In the genomic region with DNA sequence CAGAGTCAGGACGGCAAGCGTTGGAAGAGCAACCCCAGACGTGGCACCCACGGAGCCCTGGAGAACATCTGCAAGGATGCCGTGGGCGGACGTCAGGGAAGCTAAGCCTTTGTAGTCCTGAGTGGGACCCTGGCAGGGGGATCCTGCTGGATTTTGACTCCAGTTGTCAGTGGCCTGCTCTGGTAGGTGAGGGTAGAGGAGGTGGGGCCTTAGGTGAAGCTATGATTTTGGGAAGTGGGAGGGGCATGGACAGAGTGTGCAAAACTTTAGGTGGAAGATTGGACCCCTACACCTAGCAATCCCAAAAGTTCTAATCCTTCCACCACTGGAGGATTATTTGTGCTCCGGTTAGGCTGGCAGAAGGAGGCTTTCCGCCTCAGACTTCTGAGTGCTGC, we compare ENCODE assay signal across 9 mouse cellular contexts. TPM values are rescaled to one million over a fixed set of nuclear protein-coding genes. Genes with fewer than 3 reads are reported as not detected.
DNase-seq lines count a peak whose midpoint lies in the region; ATAC-seq and TF ChIP-seq lines count a peak whose summit lies in the region.
"Had no signal": no experiment of that assay in that cellular context is flagged by ENCODE, and none has a peak within 500 bp of the region (broad histone marks: within the 10 kb centered on the region; RNA-seq: fewer than 3 reads in every experiment).

No protein-coding gene starts in this region.

- H3K27ac ChIP-seq in heart, embryonic 11.5 days (ENCODE audit: low read depth, low read length) = no peak overlapping the region
- H3K27ac ChIP-seq in ES-Bruce4 (ENCODE audit: insufficient read depth, low read length) = no peak overlapping the region
- H3K27ac ChIP-seq in hindbrain, embryonic 10.5 days = peak overlapping the region; percentile 80
- peak overlapping the region; percentile 44 for H3K27ac ChIP-seq in liver, embryonic 16.5 days (ENCODE audit: low read length)

- H3K4me2 ChIP-seq in heart, embryonic 11.5 days = peak overlapping the region; percentile 90
- peak overlapping the region; percentile 66 for H3K4me2 ChIP-seq in liver, embryonic 16.5 days (ENCODE audit: low read depth, low read length)

- peak overlapping the region; percentile 66 for H3K9ac ChIP-seq in heart, embryonic 11.5 days (ENCODE audit: low read depth, low read length)
- H3K9ac ChIP-seq in ES-Bruce4 (ENCODE audit: low read depth, poor library complexity, severe bottlenecking) = peak overlapping the region; percentile 65
- no peak overlapping the region for H3K9ac ChIP-seq in liver, embryonic 16.5 days (ENCODE audit: low read depth, low read length)

- WGBS in heart, embryonic 11.5 days (ENCODE audit: insufficient replicate concordance) = 15% methylated on average over 9 of the region's 9 CpGs
- 15% methylated on average over 9 of the region's 9 CpGs for WGBS in hindbrain, embryonic 10.5 days
- WGBS in liver, embryonic 16.5 days (ENCODE audit: insufficient replicate concordance) = 47% methylated on average over 9 of the region's 9 CpGs

- DNase-seq in heart, adult 18-20 months = no peak
- DNase-seq in hindbrain, embryonic 10.5 days (ENCODE audit: low spot score) = no peak
- DNase-seq in T-cell, adult 2 months (ENCODE audit: low spot score) = no peak
- no peak for DNase-seq in left cerebral cortex, adult 18-20 months (ENCODE audit: low spot score in 2 of 2)

- TF ChIP-seq POLR2A in ES-Bruce4 (IDR thresholded peaks at IDR 0.05; ENCODE audit: insufficient read depth, low read length) = no peak

- TF ChIP-seq CTCF in ES-Bruce4 (IDR thresholded peaks at IDR 0.05; ENCODE audit: low read depth, low read length) = no peak

- H3K9me3 ChIP-seq in heart, embryonic 11.5 days (replicated peaks; ENCODE audit: control insufficient read depth, low read length) = no peaks in the 10 kb centered on the region
- H3K9me3 ChIP-seq in ES-Bruce4 (replicated peaks; ENCODE audit: control insufficient read depth, insufficient read depth, low read length, poor library complexity, severe bottlenecking) = no peaks in the 10 kb centered on the region
- no peaks in the 10 kb centered on the region for H3K9me3 ChIP-seq in hindbrain, embryonic 10.5 days
- no peaks in the 10 kb centered on the region for H3K9me3 ChIP-seq in liver, embryonic 16.5 days (replicated peaks; ENCODE audit: control insufficient read depth, low read length)

- no peak for TF ChIP-seq EP300 in ES-Bruce4 (IDR thresholded peaks at IDR 0.05; ENCODE audit: insufficient read depth, low read depth, low read length)

- no peak for ATAC-seq in heart, embryonic 11.5 days (replicated peaks; ENCODE audit: insufficient number of reproducible peaks, low FRiP score, low TSS enrichment)
- ATAC-seq in liver, embryonic 16.5 days (ENCODE audit: low read depth) = peak; percentile 2; the same call in 1 of the 2 replicates
- ATAC-seq in inflammation-experienced regulatory T-cells, adult 6 months = no peak

- H3K4me3 ChIP-seq in heart, embryonic 11.5 days (ENCODE audit: low read depth, low read length) = peak overlapping the region; percentile 52
- peak overlapping the region; percentile 64 for H3K4me3 ChIP-seq in ES-Bruce4 (ENCODE audit: low read depth, low read length)
- peak overlapping the region; percentile 65 for H3K4me3 ChIP-seq in hindbrain, embryonic 10.5 days
- H3K4me3 ChIP-seq in liver, embryonic 16.5 days (ENCODE audit: low read depth, low read length) = peak overlapping the region; percentile 58

- H3K4me1 ChIP-seq in heart, embryonic 11.5 days (ENCODE audit: control insufficient read depth, insufficient read depth, low read length) = peaks cover 37% of the 10 kb centered on the region
- H3K4me1 ChIP-seq in ES-Bruce4 (ENCODE audit: control insufficient read depth, insufficient read depth, low read length) = no peaks in the 10 kb centered on the region
- peaks cover 42% of the 10 kb centered on the region for H3K4me1 ChIP-seq in hindbrain, embryonic 10.5 days (replicated peaks)
- no peaks in the 10 kb centered on the region; the same call in 1 of the 2 replicates for H3K4me1 ChIP-seq in liver, embryonic 16.5 days (ENCODE audit: control insufficient read depth, low read depth, low read length)

- no peaks in the 10 kb centered on the region for H3K36me3 ChIP-seq in heart, embryonic 11.5 days (ENCODE audit: control insufficient read depth, insufficient read depth, low read length)
- no peaks in the 10 kb centered on the region for H3K36me3 ChIP-seq in ES-Bruce4 (ENCODE audit: control insufficient read depth, insufficient read depth, low read length, poor library complexity, severe bottlenecking)
- no peaks in the 10 kb centered on the region for H3K36me3 ChIP-seq in hindbrain, embryonic 10.5 days
- H3K36me3 ChIP-seq in liver, embryonic 16.5 days (ENCODE audit: control insufficient read depth, insufficient read depth) = no peaks in the 10 kb centered on the region

- 0 out of 2 replicates have a peak, but pooled peaks cover 2% of the 10 kb centered on the region for H3K27me3 ChIP-seq in heart, embryonic 11.5 days (ENCODE audit: control insufficient read depth, insufficient read depth, low read length)
- H3K27me3 ChIP-seq in ES-Bruce4 (ENCODE audit: control insufficient read depth, insufficient read depth, low read length, poor library complexity, severe bottlenecking) = no peaks in the 10 kb centered on the region
- peaks cover 37% of the 10 kb centered on the region for H3K27me3 ChIP-seq in hindbrain, embryonic 10.5 days (ENCODE audit: insufficient read depth, poor library complexity, severe bottlenecking)
- H3K27me3 ChIP-seq in liver, embryonic 16.5 days (ENCODE audit: control insufficient read depth, insufficient read depth, low read depth, low read length) = no peaks in the 10 kb centered on the region

RNA-seq across cellular contexts. Expression of a gene that starts 0.7 kb away (rescaled TPM):
- polyA plus RNA-seq in heart, embryonic 11.5 days (2014; fragmentation: Nextera tagmentation; extraction: Ambion mirVana) = 1.7 and 2.3 TPM in 2 replicates
- total RNA-seq in heart, adult 18-20 months (2021) = under 1 TPM; 0.20 to 0.26 TPM
- 19.3 and 20.6 TPM in 2 replicates for polyA plus RNA-seq in ES-Bruce4 (2011; ENCODE audit: insufficient read depth, insufficient read length, low read depth, missing spikeins)
- 1.8 and 3.1 TPM in 2 replicates for polyA plus RNA-seq in hindbrain, embryonic 10.5 days (2016; fragmentation: Nextera tagmentation; extraction: Ambion mirVana)
- 7.3 and 8.4 TPM in 2 replicates for polyA plus RNA-seq in liver, embryonic 16.5 days (2015; fragmentation: Nextera tagmentation; extraction: Ambion mirVana)
- under 1 TPM in 1 of 2 experiments, not detected in 1; 0.23 TPM for total RNA-seq in left cerebral cortex, adult 18-20 months (2021)
- polyA plus RNA-seq in inflammation-experienced regulatory T-cells, adult 6 months (2017; shearing (Covaris generic)) = under 1 TPM; 0.19 to 0.69 (median 0.67) TPM

RNA-seq across cellular contexts. Expression of a gene that starts 23.0 kb away (rescaled TPM):
- polyA plus RNA-seq in heart, embryonic 11.5 days (2014; fragmentation: Nextera tagmentation; extraction: Ambion mirVana) = 159 and 177 TPM in 2 replicates
- 10 to 100 TPM; 50.2 to 51.8 TPM for total RNA-seq in heart, adult 18-20 months (2021)
- 42.6 and 52.2 TPM in 2 replicates for polyA plus RNA-seq in ES-Bruce4 (2011; ENCODE audit: insufficient read depth, insufficient read length, low read depth, missing spikeins)
- 86.0 and 103 TPM in 2 replicates for polyA plus RNA-seq in hindbrain, embryonic 10.5 days (2016; fragmentation: Nextera tagmentation; extraction: Ambion mirVana)
- polyA plus RNA-seq in liver, embryonic 16.5 days (2015; fragmentation: Nextera tagmentation; extraction: Ambion mirVana) = 35.2 and 43.2 TPM in 2 replicates
- total RNA-seq in left cerebral cortex, adult 18-20 months (2021) = 10 to 100 TPM; 48.9 to 51.2 TPM
- polyA plus RNA-seq in inflammation-experienced regulatory T-cells, adult 6 months (2017; shearing (Covaris generic)) = 100 to 1,000 TPM in 1 of 3 experiments, 10 to 100 TPM in 2; 39.3 to 108 (median 40.8) TPM

RNA-seq across cellular contexts. Expression of a gene that starts 27.6 kb away (rescaled TPM):
- not detected in 2 replicates for polyA plus RNA-seq in heart, embryonic 11.5 days (2014; fragmentation: Nextera tagmentation; extraction: Ambion mirVana)
- total RNA-seq in heart, adult 18-20 months (2021) = not detected
- polyA plus RNA-seq in ES-Bruce4 (2011; ENCODE audit: insufficient read depth, insufficient read length, low read depth, missing spikeins) = 1.5 TPM in 1 of 2 replicates, not detected in the other
- not detected in 2 replicates for polyA plus RNA-seq in hindbrain, embryonic 10.5 days (2016; fragmentation: Nextera tagmentation; extraction: Ambion mirVana)
- polyA plus RNA-seq in liver, embryonic 16.5 days (2015; fragmentation: Nextera tagmentation; extraction: Ambion mirVana) = not detected in 2 replicates
- total RNA-seq in left cerebral cortex, adult 18-20 months (2021) = not detected
- polyA plus RNA-seq in inflammation-experienced regulatory T-cells, adult 6 months (2017; shearing (Covaris generic)) = not detected
- total RNA-seq: gastrocnemius, adult 18-20 months had no signal

RNA-seq across cellular contexts. Expression of a gene that starts 32.8 kb away (rescaled TPM):
- not detected in 2 replicates for polyA plus RNA-seq in heart, embryonic 11.5 days (2014; fragmentation: Nextera tagmentation; extraction: Ambion mirVana)
- total RNA-seq in heart, adult 18-20 months (2021) = not detected
- not detected in 2 replicates for polyA plus RNA-seq in ES-Bruce4 (2011; ENCODE audit: insufficient read depth, insufficient read length, low read depth, missing spikeins)
- polyA plus RNA-seq in hindbrain, embryonic 10.5 days (2016; fragmentation: Nextera tagmentation; extraction: Ambion mirVana) = not detected in 2 replicates
- not detected in 2 replicates for polyA plus RNA-seq in liver, embryonic 16.5 days (2015; fragmentation: Nextera tagmentation; extraction: Ambion mirVana)
- total RNA-seq in left cerebral cortex, adult 18-20 months (2021) = not detected
- not detected for polyA plus RNA-seq in inflammation-experienced regulatory T-cells, adult 6 months (2017; shearing (Covaris generic))
- total RNA-seq: gastrocnemius, adult 18-20 months had no signal

RNA-seq across cellular contexts. Expression of a gene that starts 48.0 kb away (rescaled TPM):
- polyA plus RNA-seq in heart, embryonic 11.5 days (2014; fragmentation: Nextera tagmentation; extraction: Ambion mirVana) = 0.23 and 0.25 TPM in 2 replicates
- total RNA-seq in heart, adult 18-20 months (2021) = under 1 TPM; 0.35 to 0.44 TPM
- 0.63 and 1.3 TPM in 2 replicates for polyA plus RNA-seq in ES-Bruce4 (2011; ENCODE audit: insufficient read depth, insufficient read length, low read depth, missing spikeins)
- polyA plus RNA-seq in hindbrain, embryonic 10.5 days (2016; fragmentation: Nextera tagmentation; extraction: Ambion mirVana) = 1.4 and 2.9 TPM in 2 replicates
- not detected in 2 replicates for polyA plus RNA-seq in liver, embryonic 16.5 days (2015; fragmentation: Nextera tagmentation; extraction: Ambion mirVana)
- total RNA-seq in left cerebral cortex, adult 18-20 months (2021) = 100 to 1,000 TPM; 115 to 123 TPM
- polyA plus RNA-seq in inflammation-experienced regulatory T-cells, adult 6 months (2017; shearing (Covaris generic)) = not detected

Comparison
In these comparisons a context has a peak if more than half of its experiments do, and no peak if none do; other contexts are left out.
1. H3K27ac ChIP-seq: peak in hindbrain, embryonic 10.5 days (single experiment) and liver, embryonic 16.5 days (single experiment); none in heart, embryonic 11.5 days (single experiment) and ES-Bruce4 (single experiment).
2. Peak in every context shown above with its lines, with median percentiles within 50 percentile points of each other: H3K4me3 ChIP-seq.